Mouse (Mus musculus) erythroblast, embryonic 14.5 days (primary cell): Measurements from ENCODE around the gene Srsf3.

Experiments used
- GATA1 ChIP-seq: IDR thresholded peaks from 2 replicates; pipeline ENCODE4 v1.6.1; 2012; ENCODE audit warnings: low read length, inconsistent platforms, mixed read lengths
- TAL1 ChIP-seq: IDR thresholded peaks from 3 replicates; pipeline ENCODE4 v1.6.1; 2012; ENCODE audit warnings: low read length, inconsistent platforms, mixed read lengths

DNA sequence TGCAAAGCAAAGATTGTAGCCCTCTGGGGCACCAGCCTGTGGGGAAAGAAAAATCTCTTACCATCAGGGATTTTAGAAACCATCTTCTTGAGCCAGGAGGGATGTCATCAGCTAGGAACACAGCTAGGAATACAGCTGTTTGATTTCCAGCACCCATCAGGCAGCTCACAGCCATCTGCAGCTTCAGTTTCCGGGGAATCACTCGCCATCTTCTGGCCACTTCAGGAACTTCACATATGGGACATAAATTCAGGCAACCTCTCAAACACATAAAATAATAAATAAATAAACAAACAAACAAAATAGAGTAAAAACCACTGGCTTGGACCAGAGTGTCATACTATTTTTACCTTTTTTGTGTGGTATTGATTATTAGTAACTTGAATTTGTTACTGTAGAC lies 16.8 kb upstream of the Srsf3 start:
- TF ChIP-seq TAL1 (no peak), GATA1 (no peak)
